Mouse (Mus musculus): ENCODE results near the gene Tpi1.
"Not testable (repeated sequence)": the region's sequence is repeated elsewhere in the genome, so short reads cannot be mapped to it uniquely, and the experiment has no call there.

The Tpi1 gene

GRCm38 (mm10) chr6:124809052-124809774 lies 4.9 kb downstream of the Tpi1 start:
- DNase-seq (ENCODE audit: low spot score in 2 of 2): peak; percentile 84 to 91

GRCm38 (mm10) chr6:124808358-124809012 lies 5.6 kb downstream of the Tpi1 start, which contains the start of gene Spsb2:
Spsb2 (plus strand) TSS chr6:124808661.
- peak; percentile 70 to 87 for DNase-seq (ENCODE audit: low spot score in 2 of 2)

- no peak for DNase-seq (ENCODE audit: low spot score in 2 of 2)
Measured at GRCm38 (mm10) chr6:124807986-124808357, 6.1 kb downstream of the Tpi1 start.

GRCm38 (mm10) chr6:124807366-124807765 lies 6.7 kb downstream of the Tpi1 start:
- DNase-seq (ENCODE audit: low spot score in 2 of 2): no peak

DNA sequence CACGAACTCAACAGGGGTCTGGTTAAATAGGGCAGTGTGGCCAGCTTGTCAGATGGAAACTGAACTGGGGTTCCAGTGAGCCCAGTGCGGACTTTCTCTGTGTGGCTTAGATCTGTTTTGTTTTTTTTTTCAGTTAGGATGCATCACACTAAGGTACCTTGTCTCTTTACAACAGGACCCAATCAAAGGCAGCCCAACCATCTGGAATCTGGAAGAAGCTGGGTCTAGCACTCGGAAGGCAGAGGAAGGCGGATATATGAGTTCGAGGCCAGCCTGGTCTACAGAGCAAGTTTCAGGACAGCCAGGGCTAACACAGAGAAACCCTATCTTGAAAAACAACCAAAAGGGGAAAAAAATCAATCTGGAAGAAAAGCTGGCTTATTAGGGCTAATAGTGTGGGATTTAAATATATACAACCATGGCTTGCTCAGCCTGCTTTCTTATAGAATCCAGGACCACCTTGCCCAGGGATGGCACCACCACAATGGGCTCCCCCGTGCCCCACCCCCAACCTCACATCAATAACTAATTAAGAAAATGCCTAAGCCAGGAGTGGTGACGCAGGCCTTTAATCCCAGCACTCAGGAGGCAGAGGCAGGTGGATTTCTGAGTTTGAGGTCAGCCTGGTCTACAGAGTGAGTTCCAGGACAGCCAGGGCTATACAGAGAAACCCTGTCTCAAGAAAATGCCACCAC lies 7.5 kb downstream of the Tpi1 start:
- no peak for DNase-seq (ENCODE audit: low spot score in 2 of 2)

DNA sequence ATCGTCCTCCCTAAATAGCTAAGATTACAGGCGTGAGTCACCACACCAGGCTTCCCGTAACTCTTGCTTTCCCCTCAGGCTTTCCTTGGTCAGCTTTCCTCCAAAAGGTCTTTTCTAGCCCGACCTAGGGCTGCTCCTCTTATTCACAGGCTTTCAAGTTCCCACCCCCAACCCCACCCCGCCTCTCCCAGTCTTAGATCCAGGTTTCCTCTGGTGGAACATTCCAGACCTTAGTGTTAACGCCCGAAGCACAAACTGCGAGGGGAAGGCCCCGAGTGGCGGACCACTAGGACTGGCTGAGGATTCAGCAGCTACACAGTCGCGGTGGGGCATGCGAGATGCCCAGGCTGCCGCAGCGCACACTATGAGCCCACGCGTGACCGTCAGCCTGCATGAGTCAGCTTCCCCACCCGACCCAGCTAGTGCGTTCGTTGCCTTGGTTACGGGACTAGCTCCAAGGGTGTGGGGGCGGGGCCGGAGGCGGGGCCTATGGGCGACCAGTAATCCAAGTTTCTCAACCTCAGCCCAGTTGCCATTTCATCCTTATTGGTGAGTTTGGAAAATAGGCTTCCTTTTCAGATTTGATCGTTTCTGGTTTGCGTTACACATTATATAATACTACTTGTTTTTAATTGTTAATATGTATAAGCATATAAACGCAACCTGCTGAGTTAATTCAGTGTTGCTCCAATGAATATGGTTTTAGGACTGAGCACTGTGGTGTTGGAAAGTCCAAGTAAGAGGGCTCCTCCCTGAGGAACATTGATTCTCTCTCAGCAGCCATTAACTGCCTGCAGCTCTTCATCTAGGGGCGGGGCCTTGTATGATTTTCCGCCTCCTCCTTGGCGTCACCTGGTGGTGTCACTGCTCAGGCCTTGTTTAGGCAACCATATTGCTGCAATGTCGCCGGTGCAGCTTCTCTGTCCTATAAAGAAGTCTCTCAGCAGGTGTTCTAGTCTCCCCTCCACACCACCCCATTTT lies 8.5 kb downstream of the Tpi1 start:
- DNase-seq (ENCODE audit: low spot score in 2 of 2): peak; percentile 84 to 89

- DNase-seq (ENCODE audit: low spot score in 2 of 2): no peak
Measured at GRCm38 (mm10) chr6:124804341-124804740, 9.8 kb downstream of the Tpi1 start.

DNA sequence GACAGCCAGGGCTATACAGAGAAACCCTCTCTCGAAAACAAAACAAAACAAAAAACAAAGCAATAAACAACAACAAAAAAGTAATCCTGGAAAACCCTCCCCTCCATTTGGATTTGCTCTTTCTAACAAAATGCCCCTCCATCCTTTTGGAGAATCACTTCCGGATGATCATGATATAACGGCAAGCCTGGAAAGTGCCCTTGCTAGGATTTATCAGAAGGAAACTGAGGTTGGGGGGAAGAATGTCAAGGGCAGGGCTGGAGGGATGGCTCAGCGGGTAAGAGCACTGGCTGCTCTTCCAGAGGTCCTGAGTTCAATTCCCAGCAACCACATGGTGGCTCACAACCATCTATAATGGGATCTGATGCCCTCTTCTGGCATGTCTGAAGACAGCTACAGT lies 10.4 kb downstream of the Tpi1 start:
- DNase-seq (ENCODE audit: low spot score in 2 of 2): not testable (repeated sequence)

DNA sequence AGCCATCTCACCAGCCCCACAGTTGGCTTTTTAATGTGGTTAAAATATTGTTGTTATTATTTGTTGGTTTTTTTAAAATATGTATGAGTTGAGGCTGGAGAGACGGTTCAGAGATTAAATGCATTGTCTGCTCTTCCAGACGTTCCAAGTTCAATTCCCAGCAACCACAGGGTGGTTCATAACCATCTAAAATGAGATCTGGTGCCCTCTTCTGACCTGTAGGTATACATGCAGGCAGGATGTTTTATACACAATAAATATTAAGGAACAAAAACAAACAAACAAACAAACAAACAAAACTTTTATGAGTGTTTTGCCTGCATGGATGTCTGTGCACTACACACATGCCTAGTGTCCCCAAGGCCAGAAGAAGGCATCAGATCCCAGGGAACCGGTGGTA lies 11.0 kb downstream of the Tpi1 start:
- no peak for DNase-seq (ENCODE audit: low spot score in 2 of 2)

DNA sequence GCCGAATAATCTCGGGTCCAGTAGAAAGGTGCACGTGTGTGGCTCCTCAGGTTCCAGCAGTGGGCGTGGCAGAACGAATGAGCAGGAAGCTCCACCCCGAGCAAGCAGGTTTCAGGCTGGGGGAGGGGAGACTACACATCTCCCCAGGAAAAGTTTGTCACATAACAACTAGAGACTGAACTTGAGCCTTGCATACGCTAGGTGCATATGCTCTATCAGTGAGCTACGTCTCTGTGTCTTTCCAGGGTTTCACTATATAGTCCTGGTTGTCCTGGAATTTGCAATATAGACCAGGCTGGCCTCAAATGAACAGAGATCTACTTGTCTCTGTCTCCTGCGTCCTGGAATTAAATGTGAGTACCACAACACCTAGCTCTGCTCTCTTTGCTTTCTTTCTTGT lies 11.7 kb downstream of the Tpi1 start:
- DNase-seq (ENCODE audit: low spot score in 2 of 2): not testable (repeated sequence)

- DNase-seq (ENCODE audit: low spot score in 2 of 2): no peak
Measured at GRCm38 (mm10) chr6:124796200-124796599, 17.9 kb downstream of the Tpi1 start.

DNA sequence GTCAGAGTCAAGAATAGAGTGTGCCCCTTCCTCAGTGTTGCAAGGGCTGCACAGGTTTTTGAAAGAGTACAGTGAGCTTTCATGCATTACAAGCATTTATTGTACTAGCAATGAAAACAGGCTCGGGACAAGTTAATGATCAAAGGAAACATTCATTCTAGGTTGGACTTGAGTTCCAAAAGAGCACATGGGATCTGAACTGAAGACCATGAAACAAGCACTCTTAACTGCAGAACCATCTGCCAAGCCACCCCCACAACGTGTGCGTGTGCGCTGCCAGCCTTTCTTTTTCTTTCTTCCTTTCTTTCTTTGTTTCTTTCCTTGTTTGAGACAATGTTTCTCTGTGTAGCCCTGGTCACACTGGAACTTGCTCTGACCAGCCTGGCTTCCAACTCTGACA lies 18.3 kb downstream of the Tpi1 start:
- DNase-seq (ENCODE audit: low spot score in 2 of 2): no peak

- no peak for DNase-seq (ENCODE audit: low spot score in 2 of 2)
Measured at GRCm38 (mm10) chr6:124791911-124792310, 22.2 kb downstream of the Tpi1 start.

- no peak for DNase-seq (ENCODE audit: low spot score in 2 of 2)
Measured at GRCm38 (mm10) chr6:124790121-124790520, 24.0 kb downstream of the Tpi1 start.

- DNase-seq (ENCODE audit: low spot score in 2 of 2): no peak
Measured at GRCm38 (mm10) chr6:124789519-124789918, 24.6 kb downstream of the Tpi1 start.

DNA sequence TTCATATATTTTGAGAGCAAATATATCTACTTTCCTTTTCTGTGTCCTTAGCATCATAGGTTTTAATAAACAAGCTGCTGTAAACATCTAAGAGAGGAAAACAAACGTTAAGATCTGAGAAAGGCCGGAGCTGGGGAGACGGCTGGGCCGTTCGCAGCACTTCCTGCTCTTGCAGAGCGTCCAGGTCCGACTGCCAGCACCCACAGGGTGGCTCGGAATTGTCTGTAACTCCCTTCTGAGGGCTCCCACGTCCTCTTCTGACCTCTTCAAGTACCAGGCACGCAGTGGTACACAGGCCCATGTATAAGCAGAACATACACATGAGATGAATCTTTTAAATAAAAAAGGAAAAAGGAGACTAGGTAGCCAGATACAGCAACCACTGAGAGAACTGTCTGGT lies 26.4 kb downstream of the Tpi1 start:
- DNase-seq (ENCODE audit: low spot score in 2 of 2): no peak

GRCm38 (mm10) chr6:124786756-124787420 lies 27.2 kb downstream of the Tpi1 start:
- DNase-seq (ENCODE audit: low spot score in 2 of 2): no peak

DNA sequence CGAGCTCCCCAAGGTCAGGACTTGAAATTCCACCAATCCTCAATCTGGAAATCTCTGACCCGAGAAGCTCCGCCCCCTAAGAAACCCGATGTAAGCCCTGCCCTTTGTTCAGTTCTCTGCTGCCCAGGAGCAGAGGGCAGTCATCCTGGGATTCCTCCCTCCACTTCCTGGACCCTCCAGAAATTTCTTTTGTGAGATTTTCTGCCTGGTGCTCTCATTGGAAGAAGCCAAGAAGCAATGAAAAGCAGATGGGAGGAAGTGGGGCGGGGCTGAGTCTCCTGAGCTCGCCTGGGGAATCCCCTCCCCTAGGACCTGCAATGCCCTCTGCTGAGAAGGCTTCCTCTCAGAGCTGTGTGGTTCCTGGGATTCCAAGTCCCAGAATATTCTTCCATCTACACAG lies 31.7 kb downstream of the Tpi1 start:
- no peak for DNase-seq (ENCODE audit: low spot score in 2 of 2)

GRCm38 (mm10) chr6:124780917-124781316 lies 33.2 kb downstream of the Tpi1 start:
- DNase-seq (ENCODE audit: low spot score in 2 of 2): no peak

DNA sequence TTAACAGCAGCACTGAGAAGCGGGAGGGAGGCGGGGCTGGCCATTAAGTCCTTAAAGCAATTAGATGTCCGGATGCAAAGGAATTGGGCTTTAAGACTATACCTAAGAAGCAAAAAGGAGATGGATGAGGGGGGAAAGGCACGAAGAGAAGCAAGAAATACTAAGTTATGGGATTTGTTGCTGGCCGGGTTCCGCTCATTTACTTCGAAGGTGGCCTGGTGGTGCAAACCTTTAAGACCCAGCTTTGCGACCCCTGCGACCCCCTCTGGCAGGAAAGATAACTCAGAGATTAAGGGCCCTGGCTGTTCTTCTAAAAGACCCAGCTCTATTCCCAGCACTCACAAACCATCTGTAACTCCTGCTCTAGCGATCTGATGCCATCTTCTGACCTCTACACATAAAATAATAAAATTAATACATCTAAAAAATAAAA lies 34.1 kb downstream of the Tpi1 start:
- no peak for DNase-seq (ENCODE audit: low spot score in 2 of 2)
